Mouse (Mus musculus) right cerebral cortex, postnatal 36 days (tissue): ENCODE results near the gene Pdcd2l.

Experiments used
- DNase-seq, 2 experiments: peaks; one replicate each; pipeline ENCODE4 v3.0.0; 2022; ENCODE audit warnings: low spot score in 2 of 2, mixed read lengths in 1 of 2

The Pdcd2l gene

GRCm38 (mm10) chr7:34141123-34141522, 55.3 kb downstream of the Pdcd2l start:
- DNase-seq, result peak in 1 of 2 experiments; percentile 28

DNA sequence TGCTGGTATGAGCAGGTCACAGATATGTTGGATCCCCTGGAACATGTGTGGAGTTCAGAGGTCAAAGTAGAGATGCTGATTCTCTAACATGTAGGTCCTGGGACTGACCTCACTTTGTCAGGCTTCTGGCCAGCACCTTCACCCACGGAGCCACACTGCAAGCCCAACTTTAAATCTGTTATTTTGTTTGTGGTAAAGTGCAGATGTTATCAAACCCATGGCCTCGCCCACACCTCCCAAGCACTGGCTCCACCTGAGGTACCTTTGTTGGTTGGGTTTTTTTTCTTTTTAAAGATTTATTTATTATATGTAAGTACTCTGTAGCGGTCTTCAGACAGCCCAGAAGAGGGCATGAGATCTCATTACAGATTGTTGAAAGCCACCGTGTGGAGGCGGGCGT, 57.0 kb downstream of the Pdcd2l start:
- no peak for DNase-seq
